Mouse (Mus musculus): Measurements from ENCODE around the gene Zbtb3.
"Not testable (repeated sequence)": the region's sequence is repeated elsewhere in the genome, so short reads cannot be mapped to it uniquely, and the experiment has no call there.

Gene Zbtb3

GRCm38 (mm10) chr19:8803204-8803780, 937 bp downstream of the Zbtb3 start:
- no peak for DNase-seq (ENCODE audit: low spot score)

- no peak for DNase-seq (ENCODE audit: low spot score)
Measured at GRCm38 (mm10) chr19:8803879-8804660, 1.7 kb downstream of the Zbtb3 start.

DNA sequence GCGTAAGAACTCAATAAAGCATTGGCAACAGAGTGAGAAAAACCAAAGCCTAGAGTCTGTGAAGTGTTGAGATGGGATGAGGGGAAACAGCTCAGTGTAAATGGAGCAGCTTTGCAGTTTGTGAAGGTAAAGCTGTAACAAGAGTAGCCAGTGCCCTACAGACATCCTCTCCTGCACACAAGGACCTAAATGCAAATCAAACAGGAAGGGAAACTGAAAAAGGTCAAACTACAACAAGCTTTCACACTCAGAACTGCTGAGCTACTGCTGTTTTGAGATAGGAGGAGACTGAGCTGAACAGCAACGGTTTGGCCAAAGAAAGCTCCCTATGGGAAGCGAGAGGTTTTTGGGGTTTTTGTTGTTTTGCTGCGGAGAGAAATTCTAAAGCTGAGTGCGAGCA, 4.5 kb downstream of the Zbtb3 start:
- no peak for DNase-seq (ENCODE audit: low spot score)

GRCm38 (mm10) chr19:8815812-8816211, 13.5 kb downstream of the Zbtb3 start:
- DNase-seq (ENCODE audit: low spot score) = no peak

- DNase-seq (ENCODE audit: low spot score) = no peak
Measured at GRCm38 (mm10) chr19:8817001-8817400, 14.6 kb downstream of the Zbtb3 start.

- DNase-seq (ENCODE audit: low spot score) = no peak
Measured at GRCm38 (mm10) chr19:8818301-8818798, 16.0 kb downstream of the Zbtb3 start.

GRCm38 (mm10) chr19:8818801-8819595, 16.6 kb downstream of the Zbtb3 start, which contains the start of gene Ttc9c:
Gene Ttc9c, minus strand, starts transcription at chr19:8819333.
- peak; percentile 97 for DNase-seq (ENCODE audit: low spot score)

DNA sequence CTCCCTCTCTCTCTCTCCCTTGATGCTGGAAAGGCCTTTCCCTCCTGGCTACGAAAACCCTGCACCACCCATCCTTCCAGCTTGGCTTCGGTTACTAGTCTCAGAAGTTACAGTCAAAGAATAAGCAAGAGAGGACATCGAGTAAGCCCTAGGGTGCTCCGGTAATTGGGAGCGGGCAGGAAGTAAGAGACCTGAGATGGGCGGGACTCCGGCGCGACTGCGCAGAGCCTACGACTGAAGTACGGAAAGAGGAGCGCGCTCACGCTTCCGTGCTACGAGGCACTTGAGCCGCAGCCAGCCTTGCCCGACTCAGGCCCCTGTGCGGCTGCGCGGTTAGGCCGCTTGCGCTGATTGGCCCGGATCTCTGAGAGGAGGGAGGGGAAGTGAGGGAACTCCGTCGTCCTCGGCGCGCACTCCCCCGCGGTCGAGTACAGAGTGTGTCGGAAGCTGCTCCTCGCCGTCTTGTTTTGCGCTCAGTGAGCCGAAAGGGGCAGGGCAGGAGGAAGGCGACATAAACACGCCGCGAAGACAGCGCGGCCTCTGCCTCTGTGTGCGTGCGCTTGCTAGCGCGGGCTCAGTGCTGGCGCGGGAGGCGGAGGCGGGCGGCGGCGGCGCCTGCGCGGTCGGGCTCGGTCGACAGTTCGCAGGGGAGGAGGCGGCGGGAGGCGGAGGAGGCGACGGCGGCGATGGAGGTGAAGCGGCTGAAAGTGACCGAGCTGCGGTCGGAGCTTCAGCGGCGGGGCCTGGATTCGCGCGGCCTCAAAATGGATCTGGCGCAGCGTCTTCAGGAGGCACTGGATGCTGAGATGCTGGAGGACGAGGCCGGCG, 17.5 kb downstream of the Zbtb3 start, which contains the start of gene Hnrnpul2:
Gene Hnrnpul2, plus strand, starts transcription at position 415 of the 828 bp plus-strand sequence.
- DNase-seq (ENCODE audit: low spot score) = peak; percentile 99

- DNase-seq (ENCODE audit: low spot score) = no peak
Measured at GRCm38 (mm10) chr19:8820424-8820956, 18.1 kb downstream of the Zbtb3 start.

GRCm38 (mm10) chr19:8821146-8821545, 18.8 kb downstream of the Zbtb3 start:
- DNase-seq (ENCODE audit: low spot score) = no peak

DNA sequence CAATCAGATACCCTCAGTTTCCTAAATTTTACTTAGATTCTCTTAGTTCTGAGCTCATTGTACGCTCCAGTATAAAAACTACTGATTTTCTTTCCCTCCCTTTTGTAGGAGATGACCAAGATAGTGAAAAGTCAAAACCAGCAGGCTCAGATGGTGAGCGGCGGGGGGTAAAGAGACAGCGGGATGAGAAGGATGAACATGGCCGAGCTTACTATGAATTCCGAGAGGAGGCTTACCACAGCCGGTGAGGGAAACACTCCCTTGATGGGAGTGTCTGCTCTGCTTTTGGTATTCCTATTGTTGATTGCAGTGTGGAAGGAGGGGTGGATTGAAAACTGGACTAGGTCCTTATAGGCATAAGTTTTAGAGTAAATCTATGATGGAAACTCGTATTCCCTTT, 20.3 kb downstream of the Zbtb3 start:
- DNase-seq (ENCODE audit: low spot score) = no peak

DNA sequence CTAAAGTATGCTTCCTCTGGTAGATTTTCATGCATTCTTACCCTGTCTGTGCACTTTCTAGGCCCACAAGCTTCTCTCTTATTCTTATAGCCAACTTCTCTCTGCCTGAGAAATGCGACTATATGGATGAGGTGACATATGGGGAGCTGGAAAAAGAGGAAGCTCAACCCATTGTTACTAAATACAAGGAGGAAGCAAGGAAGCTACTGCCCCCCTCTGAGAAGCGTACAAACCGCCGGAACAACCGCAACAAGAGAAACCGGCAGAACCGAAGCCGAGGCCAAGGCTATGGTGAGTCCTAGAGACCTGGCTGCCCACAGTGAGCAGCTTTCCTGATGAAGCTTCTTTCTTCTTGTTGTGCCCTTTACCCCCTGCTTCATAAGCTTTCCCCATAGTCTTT, 27.3 kb downstream of the Zbtb3 start, which contains the start of gene AC129217.1:
Gene AC129217.1, plus strand, starts transcription at position 114 of the 400 bp plus-strand sequence.
- DNase-seq (ENCODE audit: low spot score) = no peak

DNA sequence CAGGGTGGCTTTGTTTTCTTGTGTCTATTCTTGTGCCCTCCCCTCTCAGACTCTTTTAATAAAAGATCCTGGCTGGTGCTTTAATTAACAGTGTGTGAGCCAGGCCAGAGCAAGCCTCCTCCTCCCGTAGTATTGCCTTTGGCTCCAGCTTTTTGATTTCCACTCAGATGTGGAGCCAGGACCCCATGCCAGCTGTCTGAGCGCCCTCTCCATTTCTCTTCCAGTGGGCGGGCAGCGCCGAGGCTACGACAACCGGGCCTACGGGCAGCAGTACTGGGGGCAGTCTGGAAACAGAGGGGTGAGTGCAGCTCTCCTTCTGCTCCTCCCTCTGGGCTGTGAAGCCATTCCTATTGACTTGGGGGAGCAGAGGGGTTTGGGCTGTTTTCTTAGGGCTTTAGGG, 28.3 kb downstream of the Zbtb3 start:
- no peak for DNase-seq (ENCODE audit: low spot score)

- no peak for DNase-seq (ENCODE audit: low spot score)
Measured at GRCm38 (mm10) chr19:8831262-8831661, 28.9 kb downstream of the Zbtb3 start.

GRCm38 (mm10) chr19:8832971-8833370, 30.6 kb downstream of the Zbtb3 start:
- DNase-seq (ENCODE audit: low spot score) = no peak

DNA sequence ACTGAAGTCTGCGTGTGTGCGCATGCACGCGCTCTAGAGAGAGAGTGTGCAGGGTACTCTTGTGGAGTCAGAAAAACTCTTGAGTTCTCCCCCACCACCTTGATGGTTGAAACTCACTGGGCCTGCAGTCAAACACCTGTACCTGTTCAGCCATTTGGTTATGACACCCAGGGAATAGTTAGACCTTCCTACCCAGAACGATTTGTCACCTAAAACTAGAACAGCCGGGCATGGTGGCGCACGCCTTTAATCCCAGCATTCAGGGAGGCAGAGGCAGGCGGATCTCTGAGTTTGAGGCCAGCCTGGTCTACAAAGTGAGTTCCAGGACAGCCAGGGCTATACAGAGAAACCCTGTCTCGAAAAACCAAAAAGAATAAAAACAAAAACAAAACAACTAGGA, 34.0 kb downstream of the Zbtb3 start:
- DNase-seq (ENCODE audit: low spot score) = not testable (repeated sequence)

DNA sequence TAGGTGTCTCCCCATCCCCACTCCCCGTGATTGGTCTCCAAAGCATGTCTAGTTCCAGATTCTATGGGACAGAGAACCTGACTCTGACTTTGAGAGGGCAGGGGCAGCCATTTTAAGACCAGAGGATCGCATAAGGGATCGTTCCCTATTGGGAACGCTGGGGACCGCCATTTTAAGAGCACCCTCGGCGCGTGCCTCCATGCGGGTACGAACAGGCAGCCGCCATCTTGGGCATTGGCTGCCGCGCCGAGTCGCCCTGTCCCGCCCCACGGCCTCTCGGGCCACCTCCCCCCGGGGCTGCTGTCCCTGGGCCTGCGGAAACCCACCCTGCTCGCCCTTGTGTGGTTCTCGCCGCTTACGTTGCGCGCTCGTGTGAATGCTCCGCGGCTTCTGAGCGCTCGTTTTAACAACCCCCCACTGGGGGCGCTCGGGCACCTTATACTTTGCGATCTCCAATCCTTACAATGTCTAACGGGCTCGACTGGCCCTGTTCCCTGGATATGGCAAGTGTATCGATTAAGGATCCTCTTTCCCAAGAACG, 35.0 kb downstream of the Zbtb3 start, which contains the start of gene Bscl2:
Gene Bscl2, plus strand, starts transcription at position 217 of the 541 bp plus-strand sequence.
- peak; percentile 85 for DNase-seq (ENCODE audit: low spot score)

DNA sequence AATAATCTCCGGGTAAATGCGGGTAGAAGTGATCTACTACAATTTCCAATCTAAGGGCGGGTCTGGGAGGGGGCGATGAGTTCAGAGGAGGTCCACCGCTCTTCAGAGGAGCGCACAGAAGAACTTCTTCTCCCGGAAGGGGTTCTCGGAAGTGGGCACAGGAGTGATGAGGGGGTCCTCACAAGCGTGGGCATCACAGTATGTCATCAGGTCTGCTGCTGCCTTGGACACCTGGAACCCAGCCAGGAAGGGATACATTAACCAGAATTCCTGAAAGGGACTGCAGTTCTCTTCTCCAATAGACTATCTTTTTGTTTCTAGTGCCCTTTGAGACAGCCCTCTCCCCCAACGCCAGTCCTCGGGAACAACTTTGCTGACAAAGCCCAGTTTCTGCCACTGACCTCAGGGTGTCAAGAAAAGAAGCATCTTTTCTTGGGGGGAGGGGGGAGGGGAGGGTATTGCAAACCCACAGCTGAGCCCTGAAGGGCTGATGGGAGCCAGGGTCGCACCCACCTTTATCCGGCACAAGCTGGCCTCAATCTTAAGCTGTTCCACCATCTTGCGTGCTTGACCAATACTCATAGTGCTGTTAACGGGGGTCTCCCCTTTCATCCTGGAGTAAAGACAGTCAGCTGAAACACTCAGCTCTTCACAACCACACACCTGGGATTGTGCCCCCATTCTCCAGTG, 35.8 kb downstream of the Zbtb3 start:
- DNase-seq (ENCODE audit: low spot score) = peak; percentile 54

DNA sequence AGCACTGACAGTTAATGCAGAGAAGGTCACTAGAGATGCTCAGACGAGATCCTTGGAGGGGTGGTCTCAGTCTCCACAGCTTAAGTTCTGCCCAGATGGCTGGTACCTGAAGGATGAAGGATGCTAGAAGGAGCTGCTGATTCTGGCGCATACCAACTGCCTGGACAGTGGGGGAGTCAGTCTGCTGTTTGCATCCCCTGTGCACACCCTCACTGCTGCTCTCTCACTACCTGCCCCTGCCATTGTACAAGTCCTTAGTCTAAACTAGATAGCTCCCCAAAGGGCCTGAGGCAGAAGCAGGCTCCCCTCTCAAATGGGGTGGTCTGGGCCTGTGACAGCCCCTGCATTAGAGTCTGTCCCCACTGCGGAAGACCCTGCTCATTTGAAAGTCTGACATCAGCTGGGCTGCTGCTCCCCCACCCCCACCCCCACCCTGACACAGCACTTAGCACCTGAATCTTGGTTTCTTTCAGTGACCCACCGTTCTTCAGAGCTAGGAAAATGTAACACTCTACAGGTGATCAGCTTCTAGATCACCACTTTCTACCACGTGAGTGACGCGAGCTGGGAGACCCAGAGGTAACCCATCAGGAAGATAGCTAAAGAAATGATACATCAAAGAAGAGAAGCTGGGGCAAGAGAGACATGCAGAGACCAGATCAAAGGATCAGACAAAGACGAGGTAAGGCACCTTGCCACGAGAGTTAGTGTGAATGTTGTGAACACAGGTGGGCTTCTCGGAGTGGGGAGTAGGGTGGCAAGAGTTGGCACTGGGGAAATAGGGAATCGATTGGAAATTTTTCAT, 37.0 kb downstream of the Zbtb3 start, which contains the start of gene Gng3:
Gene Gng3, minus strand, starts transcription at position 92 of the 805 bp plus-strand sequence.
- no peak for DNase-seq (ENCODE audit: low spot score)

Data from testis, postnatal 14 days (tissue).